Mouse (Mus musculus) adrenal gland, postnatal 36 days (tissue): Measurements from ENCODE around the gene Prom1. TPM values are rescaled to one million over a fixed set of nuclear protein-coding genes. Genes with fewer than 3 reads are reported as not detected.

ENCODE experiments used
- DNase-seq, 2 experiments: peaks; one replicate each; pipeline ENCODE4 v3.0.0; 2021; ENCODE audit warnings: mixed read lengths in 1 of 2
- total RNA-seq, 2 experiments: library from RNA; stranded (reverse); gene quantifications; 2 replicates each; pipeline ENCODE4 v1.2.3; 2021

Gene Prom1
- total RNA-seq, 2 experiments from 2014 or later, result 1.7 to 3.8 TPM

DNA sequence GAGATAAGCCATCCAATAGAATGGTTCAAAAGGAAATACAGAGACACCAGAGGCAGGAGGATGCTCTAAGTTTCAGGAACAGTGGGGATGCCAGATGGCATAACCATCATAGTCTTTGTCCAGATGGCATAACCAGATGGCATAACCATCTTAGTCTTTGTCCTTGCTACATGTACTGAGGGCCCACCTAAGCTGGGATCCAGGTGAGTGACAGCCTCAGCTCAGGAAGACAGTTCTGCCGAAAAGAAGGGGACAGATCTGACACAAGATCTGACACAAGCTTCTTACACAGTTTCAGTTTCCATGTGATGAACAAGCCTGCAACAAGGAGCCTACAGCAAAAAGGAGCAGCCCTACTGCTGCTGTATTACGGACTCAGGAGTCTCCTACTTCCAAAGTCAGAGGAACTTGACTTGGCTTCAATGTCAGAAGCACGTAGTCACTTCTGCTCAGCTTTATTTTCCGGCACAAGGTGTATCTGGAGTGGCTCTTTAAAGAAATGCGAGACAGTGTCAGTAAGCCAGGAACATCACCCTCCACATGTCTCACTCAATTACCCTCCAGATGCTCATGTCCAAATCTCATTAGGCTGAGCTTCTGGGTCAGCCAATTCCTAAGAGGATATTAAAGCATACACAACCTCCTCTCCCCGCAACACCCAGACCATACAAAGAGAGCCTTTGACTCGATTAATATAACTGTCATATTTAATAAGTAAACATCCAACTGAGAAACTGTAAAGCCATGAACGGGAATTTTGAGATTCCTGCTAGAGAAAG, 21.4 kb downstream of the Prom1 start:
- DNase-seq, result no peak

DNA sequence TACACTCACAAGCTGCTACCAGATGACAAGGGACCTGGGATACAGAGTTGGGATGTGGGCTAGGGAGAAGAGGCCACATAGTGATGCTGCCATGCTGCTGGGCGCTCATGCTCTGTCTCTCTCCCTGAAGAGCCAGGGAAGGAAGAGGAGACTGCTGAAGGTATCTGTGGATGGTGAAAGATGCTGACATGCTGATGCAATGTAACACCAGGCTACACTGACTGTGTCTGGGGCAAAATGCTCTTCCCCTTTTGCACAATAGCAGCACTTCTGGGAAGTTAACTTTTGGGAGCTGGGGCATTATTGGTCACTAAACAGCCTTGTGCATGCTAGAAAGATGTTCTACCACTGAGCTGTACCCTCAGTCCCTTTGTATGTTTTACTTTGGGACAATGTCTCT, 26.4 kb downstream of the Prom1 start:
- no peak for DNase-seq

DNA sequence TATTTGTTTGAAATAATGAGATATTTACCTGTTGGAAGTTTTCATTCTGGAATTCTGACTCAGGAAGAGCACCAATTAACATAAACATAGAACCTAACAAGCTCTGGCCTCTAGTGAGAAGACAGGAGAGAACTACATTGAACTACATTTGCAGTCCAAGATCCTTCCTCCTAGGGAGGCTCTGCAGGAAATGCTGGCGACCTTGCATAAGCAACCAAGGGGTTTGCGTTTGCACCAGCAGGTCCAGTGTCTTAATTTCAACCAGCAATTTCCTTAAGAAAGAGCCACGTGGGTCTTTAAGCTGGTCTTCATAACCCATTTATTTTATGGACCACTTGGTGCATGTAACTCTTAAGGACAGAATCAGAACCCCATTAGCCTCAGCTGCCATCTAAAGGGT, 28.2 kb downstream of the Prom1 start:
- no peak for DNase-seq

DNA sequence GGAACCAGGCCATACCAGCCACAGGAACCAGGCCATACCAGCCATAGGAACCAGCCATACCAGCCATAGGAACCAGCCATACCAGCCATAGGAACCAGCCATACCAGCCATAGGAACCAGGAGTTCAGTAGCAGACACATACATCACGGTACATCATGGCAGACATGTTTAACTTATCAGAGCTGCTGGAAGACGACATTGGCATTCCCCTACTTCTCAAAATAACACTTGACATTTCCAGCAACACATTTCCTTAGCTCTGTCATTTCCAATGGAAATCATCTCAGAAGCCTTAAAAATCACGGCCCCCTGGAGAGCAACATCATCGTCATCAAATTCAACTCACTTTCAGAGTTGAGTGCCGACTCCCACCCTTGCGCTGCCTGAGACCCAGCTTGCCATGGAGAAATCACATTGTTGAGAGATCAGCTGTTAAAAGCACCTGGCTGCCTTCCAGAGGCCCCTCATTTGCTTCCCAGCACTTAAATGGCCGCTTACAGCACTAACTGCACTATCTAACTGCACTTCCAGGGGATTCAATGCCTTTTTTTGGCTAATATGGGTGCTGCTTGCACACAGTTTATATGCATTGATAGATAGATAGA, 31.2 kb downstream of the Prom1 start:
- no peak for DNase-seq

DNA sequence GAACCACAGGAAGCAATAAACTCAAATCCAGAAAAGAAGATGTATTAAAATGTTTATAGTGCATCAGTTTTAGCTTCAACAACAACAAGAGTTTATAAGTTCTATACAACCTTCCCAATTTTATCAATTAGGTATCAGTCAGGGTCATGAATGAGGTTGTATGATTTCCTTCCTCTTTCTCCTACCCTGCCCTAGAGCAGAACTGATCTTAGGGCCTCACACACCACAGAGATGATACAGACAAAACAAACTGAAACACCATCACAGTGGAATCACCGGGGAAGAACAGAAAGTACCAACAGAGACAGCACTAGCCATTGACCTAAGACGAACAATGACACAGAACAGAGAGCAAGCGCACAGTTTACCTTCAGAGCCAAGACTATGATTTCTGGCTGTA, 43.6 kb downstream of the Prom1 start:
- DNase-seq, result no peak

DNA sequence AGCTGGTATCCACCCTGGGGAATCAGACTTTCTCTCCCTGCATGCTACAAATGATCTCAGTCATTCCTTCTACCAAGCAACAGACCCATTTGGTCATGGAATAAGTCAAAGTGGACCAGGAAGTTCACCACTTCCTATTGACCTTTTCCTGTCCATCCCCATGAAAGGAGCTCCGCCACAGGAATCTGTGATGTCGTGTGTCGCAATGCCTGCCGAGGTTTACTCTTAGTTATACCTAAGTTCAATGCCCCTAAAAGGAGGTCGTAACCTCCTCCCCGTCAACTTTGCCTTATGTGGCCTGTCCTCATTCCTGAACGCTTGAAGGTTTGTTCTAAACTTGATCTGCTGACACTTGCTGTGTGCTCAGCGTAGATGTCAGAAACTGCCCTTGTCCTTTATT, 51.6 kb downstream of the Prom1 start:
- no peak for DNase-seq

DNA sequence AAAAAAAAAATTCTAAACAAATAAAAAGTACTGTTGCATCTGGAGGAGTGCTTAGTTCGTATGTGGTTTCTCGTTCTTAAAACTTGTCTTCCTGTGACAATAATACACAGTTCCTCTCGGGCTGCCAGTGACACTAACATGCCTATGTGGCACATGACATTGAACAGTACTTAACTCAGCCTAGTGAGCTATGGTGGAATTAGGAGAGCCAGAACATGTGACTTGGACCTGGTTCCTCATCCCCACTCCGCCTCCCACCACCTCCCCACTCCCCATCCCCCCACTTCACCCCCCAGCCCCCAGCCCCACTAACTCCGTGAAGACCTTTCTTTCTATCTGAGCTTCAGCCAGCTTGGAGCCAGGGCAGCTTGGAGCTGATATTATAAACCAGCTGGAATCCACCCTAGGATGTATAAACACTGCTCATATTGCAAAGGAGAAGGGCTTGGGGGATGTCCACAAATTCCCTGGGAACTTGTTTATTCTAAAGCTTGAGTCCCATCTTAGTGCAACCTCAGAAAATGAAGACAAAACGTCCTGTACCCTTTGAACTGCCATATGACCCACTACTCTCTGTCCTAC, 52.3 kb downstream of the Prom1 start:
- DNase-seq, result no peak

DNA sequence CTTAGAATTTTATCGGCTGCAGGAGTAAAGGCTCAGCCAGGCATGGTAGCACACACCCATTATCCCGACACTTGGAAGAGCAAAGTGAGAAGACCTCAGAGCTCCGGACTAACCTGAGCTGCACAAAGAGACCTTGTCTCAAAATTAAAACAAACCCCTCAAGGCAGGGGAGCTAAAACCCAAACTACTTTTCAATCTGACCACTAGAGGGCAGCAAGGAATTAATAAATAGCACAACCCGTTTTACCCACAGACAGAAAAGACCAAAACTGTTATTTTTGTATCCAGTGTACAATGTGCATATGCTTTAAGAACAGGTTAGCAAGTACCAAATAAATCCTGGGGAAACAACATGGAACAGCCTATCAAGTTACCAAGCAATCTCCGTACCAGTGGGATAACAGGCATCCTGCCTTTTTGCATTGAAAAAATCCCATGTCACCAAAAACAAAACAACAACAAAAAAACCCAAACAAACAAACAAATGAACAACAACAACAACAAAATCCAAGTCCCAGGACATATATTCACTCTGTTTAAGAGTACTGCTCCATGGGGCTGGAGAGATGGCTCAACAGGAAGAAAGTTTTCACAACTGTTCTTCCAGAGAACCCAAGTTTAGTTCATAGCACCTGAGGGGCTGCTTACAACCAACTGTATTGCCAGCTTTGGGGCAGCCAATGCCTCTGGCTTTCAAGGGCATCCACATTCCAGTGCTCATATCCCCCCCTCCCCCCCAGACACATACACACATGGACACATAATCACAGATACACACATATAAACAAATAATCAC, 53.1 kb downstream of the Prom1 start:
- DNase-seq, result no peak

DNA sequence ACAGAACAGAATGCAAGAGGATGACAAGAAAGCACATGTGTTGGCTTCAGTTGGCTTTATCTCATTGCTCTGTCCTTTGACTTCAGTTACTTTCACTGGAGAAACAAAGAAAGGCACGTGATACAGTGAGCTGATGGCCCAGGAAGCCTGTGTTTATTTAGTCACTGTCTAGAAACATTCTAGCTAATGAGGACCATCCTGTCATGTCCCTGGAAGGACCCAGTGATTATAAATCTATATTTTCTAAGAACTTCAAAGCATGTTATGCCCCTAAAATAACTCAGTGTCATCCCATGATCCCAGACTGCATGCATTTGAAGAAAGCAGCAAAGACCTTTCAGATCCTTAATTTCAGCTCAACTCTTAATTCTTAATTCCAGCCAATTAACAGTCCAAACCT, 60.1 kb downstream of the Prom1 start:
- no peak for DNase-seq

DNA sequence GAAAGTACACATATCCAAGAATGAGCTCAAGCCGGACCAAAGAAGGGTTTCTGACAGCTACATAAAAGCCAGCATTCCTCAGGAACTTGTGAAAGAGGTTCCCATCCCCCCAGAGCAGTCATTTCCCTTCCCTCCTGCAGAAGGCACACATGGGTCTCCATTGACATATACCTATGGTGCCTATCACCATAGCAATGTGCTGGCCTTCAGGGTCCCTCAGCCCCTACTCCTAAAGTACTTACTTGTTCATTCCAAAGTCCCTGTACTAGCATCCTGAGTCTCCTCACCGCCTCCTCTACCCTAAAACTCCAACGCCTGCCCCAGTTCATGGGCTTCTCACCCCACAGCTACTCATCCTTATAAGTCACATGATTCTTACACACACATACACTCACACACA, 60.8 kb downstream of the Prom1 start:
- no peak for DNase-seq

DNA sequence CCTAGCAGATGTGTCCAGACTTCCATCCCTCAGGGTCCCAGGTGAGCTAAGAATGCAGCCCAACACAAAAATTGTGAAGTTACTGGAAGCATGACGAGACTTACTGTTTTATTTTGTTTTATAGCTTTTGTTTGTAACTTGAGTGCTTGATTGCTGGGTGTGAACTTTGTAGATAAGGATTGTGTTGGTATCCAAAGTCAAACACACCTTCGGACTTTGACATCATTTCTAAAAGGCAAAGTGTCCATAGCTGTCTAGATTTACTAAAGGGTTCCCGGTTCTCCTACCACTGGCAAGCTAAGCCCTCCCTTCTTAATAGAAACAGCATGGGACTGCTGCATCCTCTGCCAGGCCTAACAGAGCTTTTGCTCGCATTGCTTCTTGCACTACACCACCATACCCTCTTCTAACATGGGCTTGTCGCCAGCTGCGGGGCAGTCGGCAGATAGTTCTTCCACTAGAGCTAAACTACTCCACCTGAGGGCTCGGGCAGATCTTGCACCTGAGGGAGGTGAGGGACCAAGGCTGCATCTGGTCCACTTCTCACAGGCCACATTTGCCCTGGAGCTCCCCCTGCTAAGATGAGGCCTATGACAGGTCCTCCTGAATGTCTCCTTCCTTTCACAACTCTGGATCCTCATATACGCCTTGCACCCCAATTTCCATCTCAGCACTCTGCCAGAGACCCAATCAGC, 103.4 kb downstream of the Prom1 start:
- DNase-seq, result no peak

DNA sequence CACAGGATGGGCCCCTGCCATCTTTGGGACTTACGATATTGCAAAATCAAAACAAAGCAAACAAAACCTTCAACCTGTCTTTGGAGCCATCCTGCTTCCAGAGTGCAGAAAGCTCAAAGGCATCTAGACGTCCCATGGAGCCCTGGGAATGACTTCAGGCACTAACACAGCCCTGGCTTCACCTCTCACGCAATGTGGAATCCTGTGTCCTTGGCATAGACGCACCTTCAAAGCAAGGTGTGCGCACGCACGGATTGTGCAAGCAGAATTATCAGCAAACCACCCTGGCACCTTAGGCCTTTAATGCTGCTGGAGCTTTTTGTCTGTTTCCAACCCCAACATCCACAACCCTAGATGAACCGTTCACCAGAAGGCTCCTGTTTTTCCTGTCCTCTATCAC, 104.2 kb downstream of the Prom1 start:
- DNase-seq, result no peak

DNA sequence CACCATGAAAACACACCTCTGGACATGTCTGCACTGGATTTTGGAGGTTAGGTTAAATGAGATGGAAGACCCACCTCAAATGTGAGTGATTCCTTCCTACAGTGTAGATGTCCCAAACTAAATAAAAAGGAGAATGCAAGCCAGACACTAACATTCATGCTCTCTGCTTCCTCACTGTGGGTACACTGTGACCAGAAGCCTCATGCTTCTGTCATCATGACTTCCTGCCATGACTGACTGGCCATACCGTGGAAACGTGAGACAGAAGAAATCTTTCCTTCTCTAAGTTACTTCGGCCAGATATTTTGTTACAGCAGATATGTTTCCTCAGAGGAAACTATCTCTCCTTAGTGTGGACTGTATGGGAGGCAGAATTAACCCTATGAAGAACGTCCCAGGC, 105.7 kb downstream of the Prom1 start:
- no peak for DNase-seq

DNA sequence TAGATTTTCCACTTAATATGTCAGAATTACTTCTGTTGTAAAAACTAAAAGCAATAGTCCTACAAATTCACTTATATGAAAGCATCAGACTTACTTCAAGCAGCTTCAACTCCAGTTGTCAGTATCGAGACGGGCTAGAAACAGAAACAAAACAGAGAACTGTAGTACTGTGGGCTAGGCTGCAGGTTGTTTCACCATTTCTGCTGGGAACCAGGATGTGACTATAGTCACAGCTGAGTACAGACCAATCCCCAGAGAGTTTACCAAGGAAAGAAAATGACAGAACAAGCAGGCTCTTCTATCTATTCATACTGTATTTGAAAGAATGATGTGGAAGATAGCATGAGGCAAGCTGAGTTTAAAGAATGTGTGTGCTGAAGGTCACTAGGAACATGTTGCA, 106.9 kb downstream of the Prom1 start:
- DNase-seq, result no peak

DNA sequence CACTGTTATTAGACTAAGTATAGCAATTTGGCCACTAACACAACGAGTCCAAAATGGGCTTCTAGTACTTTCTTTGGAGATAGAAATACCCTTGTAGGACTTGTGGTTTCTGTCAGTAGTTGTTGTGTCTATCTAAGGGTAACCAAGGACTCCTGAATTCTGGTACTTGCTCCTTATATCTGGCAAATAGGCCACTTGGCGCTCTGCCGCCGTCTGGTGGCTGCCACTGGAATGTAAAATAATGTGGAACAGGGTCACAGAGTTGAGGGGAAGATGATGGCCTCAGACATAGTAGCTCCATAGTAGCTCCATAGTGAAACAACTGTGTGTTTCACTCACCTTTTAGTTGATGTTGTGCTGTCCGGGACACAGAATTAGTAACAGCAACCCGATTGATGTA, 111.5 kb downstream of the Prom1 start:
- DNase-seq, result peak; percentile 74 to 82

DNA sequence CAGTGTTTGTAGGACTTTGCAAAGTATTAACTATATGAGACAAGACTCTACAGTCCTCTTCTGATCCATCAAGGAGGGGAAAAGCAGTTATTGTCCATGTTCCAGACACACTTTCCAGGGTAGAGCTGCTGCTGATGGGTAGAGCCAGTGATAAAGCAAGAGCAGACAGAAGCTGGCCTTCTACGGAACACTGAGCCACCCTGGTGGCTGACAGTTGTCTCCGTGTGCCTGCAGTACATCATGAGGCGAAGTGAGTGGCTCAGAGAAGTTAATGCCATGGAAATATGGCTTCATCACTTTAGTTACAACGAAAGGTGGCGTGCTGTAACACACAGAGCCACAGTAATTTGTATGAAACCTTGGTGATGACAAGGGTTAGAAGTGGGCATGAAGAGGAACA, 112.8 kb downstream of the Prom1 start:
- DNase-seq, result peak in 1 of 2 experiments; percentile 6

DNA sequence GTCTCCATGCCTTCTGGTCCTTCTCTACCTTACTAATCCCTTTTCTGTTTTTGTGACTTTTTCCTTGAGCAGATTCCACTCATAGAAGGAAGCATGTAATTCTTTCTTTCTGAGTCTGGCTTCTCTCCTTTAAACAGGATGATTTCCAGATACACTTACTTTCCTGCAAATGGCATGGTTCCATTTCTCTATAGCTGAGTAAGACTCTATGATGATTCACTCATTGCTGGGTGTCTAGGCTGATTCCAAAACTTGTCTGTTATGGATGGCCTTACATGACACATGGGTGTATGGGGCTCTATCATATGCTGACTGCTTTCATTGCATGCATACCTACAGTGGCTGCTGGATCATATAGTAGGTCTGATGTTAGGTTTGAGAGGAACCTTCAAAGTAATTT, 115.6 kb downstream of the Prom1 start:
- DNase-seq, result no peak

DNA sequence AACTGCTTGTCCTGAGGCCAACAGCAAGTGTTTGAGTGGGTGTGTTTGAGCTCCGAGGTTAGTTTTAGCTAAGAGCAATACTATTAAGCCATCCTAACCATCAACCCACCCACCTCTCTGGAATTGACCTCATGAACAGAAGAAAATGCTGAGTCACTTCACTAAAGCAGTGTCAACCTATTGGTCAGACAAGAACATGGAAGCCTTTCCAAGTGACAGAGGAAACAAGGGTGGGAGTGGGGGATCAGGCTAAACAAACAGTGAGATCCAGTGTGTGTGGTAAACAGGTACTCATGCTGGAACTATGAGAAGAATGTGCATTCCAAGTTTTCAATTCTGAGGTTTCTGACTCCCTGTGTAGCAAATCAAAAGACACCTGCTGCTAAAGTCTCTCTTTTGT, 118.9 kb downstream of the Prom1 start:
- DNase-seq, result no peak

DNA sequence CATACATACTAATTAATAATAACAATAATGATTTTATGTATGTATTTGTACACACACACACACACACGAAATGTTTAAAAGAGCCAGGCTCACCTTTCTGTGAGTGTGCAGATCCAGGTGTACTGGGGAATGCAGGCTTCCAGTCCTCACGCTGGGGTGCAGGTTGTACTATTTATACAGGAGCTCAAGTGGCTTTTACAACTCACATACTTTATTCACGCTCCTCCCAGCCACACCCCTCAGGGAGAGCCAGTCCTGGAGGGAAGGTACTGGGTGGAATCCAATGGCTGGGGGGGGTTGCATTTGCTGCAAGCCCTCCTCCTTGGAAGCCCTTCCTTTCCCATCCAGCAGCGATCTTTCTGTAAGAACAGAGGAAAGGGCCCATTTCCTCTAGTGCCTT, 120.2 kb downstream of the Prom1 start, which contains the start of gene Fgfbp1:
Fgfbp1 (minus strand) TSS at position 160 of the 400 bp plus-strand sequence.
- DNase-seq, result no peak

DNA sequence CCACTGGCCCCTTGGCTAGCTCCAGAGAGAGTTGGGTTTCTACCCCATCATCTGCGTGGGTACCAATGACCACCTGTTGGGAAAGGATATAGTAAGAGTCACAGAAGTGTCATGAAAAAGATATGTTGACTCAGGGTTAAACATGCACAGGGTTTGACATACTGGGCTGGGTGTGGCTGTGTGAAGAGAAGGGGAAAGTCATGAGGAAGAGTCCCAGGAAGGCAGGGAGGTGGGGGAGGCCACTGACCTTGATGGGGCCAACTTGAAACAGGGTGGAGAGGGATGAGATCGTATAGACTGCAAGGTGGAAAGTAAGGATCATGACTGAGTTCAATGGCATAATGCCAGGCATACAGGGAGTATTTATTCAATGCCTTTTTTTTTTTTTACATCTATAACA, 121.4 kb downstream of the Prom1 start:
- no peak for DNase-seq

DNA sequence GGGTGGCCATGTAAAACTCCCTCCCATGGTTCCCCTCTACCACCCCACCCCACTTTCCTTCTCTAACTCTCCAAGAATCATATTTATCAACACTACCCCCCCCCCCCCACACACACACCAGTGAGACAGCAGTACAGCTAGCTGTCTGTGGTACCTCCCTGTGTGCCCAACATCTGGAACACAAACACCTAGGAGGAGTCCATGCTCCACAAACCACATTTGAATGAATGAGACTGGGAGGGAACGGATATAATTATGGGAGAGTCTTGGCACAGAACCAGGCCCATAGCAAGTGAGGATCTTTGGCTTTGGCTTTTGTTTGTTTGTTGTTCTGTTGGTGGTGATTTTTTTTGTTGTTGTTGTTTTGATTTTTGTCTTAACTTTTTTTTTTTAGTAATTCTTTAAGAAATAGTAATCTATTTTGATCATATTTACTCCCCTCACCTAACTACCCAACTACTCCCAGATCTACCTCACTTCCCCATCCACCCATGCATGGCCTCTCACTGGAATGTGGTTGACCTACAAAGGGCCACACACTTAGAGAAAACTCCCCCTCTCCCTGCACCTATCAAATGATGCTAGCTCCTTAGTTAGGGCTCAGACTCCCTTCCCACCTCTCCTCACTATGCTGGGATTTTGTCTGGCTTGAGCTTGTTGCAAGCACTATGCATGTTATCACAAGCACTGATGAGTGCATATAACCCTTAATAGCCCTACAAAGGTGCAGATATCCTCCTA, 124.8 kb downstream of the Prom1 start:
- DNase-seq, result no peak

DNA sequence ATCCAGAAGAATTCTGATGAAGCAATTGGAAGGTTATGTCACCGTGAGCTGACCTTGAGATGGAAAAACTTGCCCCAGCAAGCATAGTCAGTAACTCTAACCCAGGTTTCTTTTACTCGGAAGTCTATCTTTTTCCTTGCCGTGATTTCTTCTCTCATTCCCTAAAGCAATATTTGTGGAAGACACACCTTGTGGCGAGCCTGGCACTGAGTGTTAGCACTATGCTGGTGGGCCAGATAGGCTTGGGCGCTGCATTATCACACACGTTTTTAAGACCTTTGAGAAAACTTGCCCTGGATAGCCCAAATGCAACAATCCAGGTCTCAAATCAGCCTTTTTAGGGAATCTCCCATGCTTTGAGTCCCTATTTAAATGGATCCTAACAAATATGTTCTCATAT, 127.7 kb downstream of the Prom1 start:
- no peak for DNase-seq
